Mouse (Mus musculus) testis, adult 2 months (tissue): ENCODE data around the gene Sp100. TPM values are rescaled to one million over a fixed set of nuclear protein-coding genes. Genes with fewer than 3 reads are reported as not detected.

ENCODE experiments used
- H3K27ac ChIP-seq: fragments of 200-500 bp; 2 replicates; pipeline ENCODE4 v1.5.1; 2012; ENCODE audit warnings: low read depth, low read length; ENCODE audit not compliant: control insufficient read depth, insufficient read depth
- H3K27me3 ChIP-seq: fragments of 200-500 bp; 2 replicates; pipeline ENCODE4 v1.6.1; 2012; ENCODE audit warnings: mild to moderate bottlenecking, low read length, moderate library complexity; ENCODE audit not compliant: control insufficient read depth, insufficient read depth
- H3K36me3 ChIP-seq: fragments of 200-500 bp; 2 replicates; pipeline ENCODE4 v1.6.1; 2012; ENCODE audit warnings: mild to moderate bottlenecking, low read length; ENCODE audit not compliant: control insufficient read depth, insufficient read depth
- H3K4me1 ChIP-seq: fragments of 200-500 bp; 2 replicates; pipeline ENCODE4 v1.6.1; 2012; ENCODE audit warnings: low read length; ENCODE audit not compliant: control insufficient read depth, insufficient read depth
- H3K4me3 ChIP-seq: fragments of 200-500 bp; 2 replicates; pipeline ENCODE4 v1.5.1; 2012; ENCODE audit warnings: low read depth, mild to moderate bottlenecking, low read length, moderate library complexity, mixed read lengths; ENCODE audit not compliant: control insufficient read depth
- CTCF ChIP-seq: fragments of 200-500 bp; IDR thresholded peaks from 2 replicates; pipeline ENCODE4 v1.5.1; 2012; ENCODE audit warnings: low read depth, mild to moderate bottlenecking, inconsistent platforms, low read length, moderate library complexity; ENCODE audit not compliant: control insufficient read depth, insufficient read depth, insufficient replicate concordance
- POLR2A ChIP-seq: fragments of 200-500 bp; IDR thresholded peaks from 2 replicates; pipeline ENCODE4 v1.6.1; 2012; ENCODE audit warnings: low read depth, mild to moderate bottlenecking, inconsistent platforms, low read length, moderate library complexity; ENCODE audit not compliant: control insufficient read depth
- polyA plus RNA-seq: library from polyadenylated mRNA; depleted of rRNA; stranded (reverse); fragments of >200 nt; gene quantifications from 2 replicates; pipeline ENCODE4 v1.2.3, GENCODE M21; 2012

Sp100 gene
- polyA plus RNA-seq, 1 experiment: 1.1 TPM

- no peaks in the 10 kb centered on the region for H3K36me3 ChIP-seq
Observed at GRCm38 (mm10) chr1:85693280-85693679, 43.5 kb downstream of the Sp100 start.

GRCm38 (mm10) chr1:85695646-85696045 is 45.9 kb downstream of the Sp100 start:
- H3K36me3 ChIP-seq: no peaks in the 10 kb centered on the region
- no peak for TF ChIP-seq POLR2A
- TF ChIP-seq CTCF: no peak
- H3K27me3 ChIP-seq: no peaks in the 10 kb centered on the region
- H3K4me1 ChIP-seq: no peaks in the 10 kb centered on the region
- no peak overlapping the region for H3K4me3 ChIP-seq
- no peak overlapping the region for H3K27ac ChIP-seq

More at GRCm38 (mm10) chr1:85693280-85693679, 43.5 kb downstream of the Sp100 start:
- Histone ChIP-seq H3K27me3 (no peaks in the 10 kb centered on the region), H3K4me1 (no peaks in the 10 kb centered on the region), H3K27ac (no peak overlapping the region), H3K4me3 (no peak overlapping the region)
- no peak for TF ChIP-seq CTCF
- TF ChIP-seq POLR2A: no peak

- TF ChIP-seq CTCF: no peak
- no peaks in the 10 kb centered on the region for H3K4me1 ChIP-seq
- no peak overlapping the region for H3K27ac ChIP-seq
- H3K27me3 ChIP-seq: no peaks in the 10 kb centered on the region
- H3K4me3 ChIP-seq: no peak overlapping the region
- no peaks in the 10 kb centered on the region for H3K36me3 ChIP-seq
Observed at GRCm38 (mm10) chr1:85697721-85698493, 48.1 kb downstream of the Sp100 start.

GRCm38 (mm10) chr1:85702531-85702930 is 52.7 kb downstream of the Sp100 start:
- TF ChIP-seq POLR2A (no peak), CTCF (no peak)
- no peak overlapping the region for H3K4me3 ChIP-seq
- no peaks in the 10 kb centered on the region for H3K27me3 ChIP-seq
- peaks cover 9% of the 10 kb centered on the region for H3K4me1 ChIP-seq
- no peak overlapping the region for H3K27ac ChIP-seq
- H3K36me3 ChIP-seq: no peaks in the 10 kb centered on the region

GRCm38 (mm10) chr1:85703245-85704186 is 53.7 kb downstream of the Sp100 start:
- no peaks in the 10 kb centered on the region for H3K36me3 ChIP-seq
- no peaks in the 10 kb centered on the region for H3K27me3 ChIP-seq
- peak overlapping the region; percentile 37 for H3K4me3 ChIP-seq
- TF ChIP-seq POLR2A (0 out of 2 replicates have a peak, but pooled peaks have one; percentile 30), CTCF (no peak)
- peak overlapping the region; percentile 73 for H3K27ac ChIP-seq
- peaks cover 9% of the 10 kb centered on the region for H3K4me1 ChIP-seq

- no peak for TF ChIP-seq CTCF
- no peak for TF ChIP-seq POLR2A
- no peak overlapping the region for H3K4me3 ChIP-seq
- H3K27ac ChIP-seq: no peak overlapping the region
- peaks cover 9% of the 10 kb centered on the region for H3K4me1 ChIP-seq
- no peaks in the 10 kb centered on the region for H3K27me3 ChIP-seq
- H3K36me3 ChIP-seq: no peaks in the 10 kb centered on the region
Observed at GRCm38 (mm10) chr1:85705552-85705951, 55.8 kb downstream of the Sp100 start.

- no peak for TF ChIP-seq CTCF
- TF ChIP-seq POLR2A: no peak
- no peaks in the 10 kb centered on the region for H3K27me3 ChIP-seq
- peaks cover 9% of the 10 kb centered on the region for H3K4me1 ChIP-seq
- no peaks in the 10 kb centered on the region for H3K36me3 ChIP-seq
- H3K4me3 ChIP-seq: no peak overlapping the region
- no peak overlapping the region for H3K27ac ChIP-seq
Observed at GRCm38 (mm10) chr1:85706754-85707153, 57.0 kb downstream of the Sp100 start.

GRCm38 (mm10) chr1:85714501-85714900 is 64.7 kb downstream of the Sp100 start:
- Histone ChIP-seq H3K4me1 (no peaks in the 10 kb centered on the region), H3K4me3 (no peak overlapping the region), H3K36me3 (no peaks in the 10 kb centered on the region), H3K27me3 (no peaks in the 10 kb centered on the region), H3K27ac (no peak overlapping the region)
- TF ChIP-seq CTCF: no peak
- TF ChIP-seq POLR2A: no peak
